Mouse (Mus musculus) ovary, postnatal 10 days (tissue): ENCODE data around the gene Unc119.

Experiments used
- DNase-seq: peaks from one replicate; pipeline ENCODE4 v3.0.0; 2022; ENCODE audit warnings: low spot score

Gene Unc119

GRCm38 (mm10) chr11:78371711-78372110 lies 28.4 kb downstream of the Unc119 start:
- DNase-seq: no peak

GRCm38 (mm10) chr11:78372166-78372565 lies 28.9 kb downstream of the Unc119 start:
- no peak for DNase-seq

DNA sequence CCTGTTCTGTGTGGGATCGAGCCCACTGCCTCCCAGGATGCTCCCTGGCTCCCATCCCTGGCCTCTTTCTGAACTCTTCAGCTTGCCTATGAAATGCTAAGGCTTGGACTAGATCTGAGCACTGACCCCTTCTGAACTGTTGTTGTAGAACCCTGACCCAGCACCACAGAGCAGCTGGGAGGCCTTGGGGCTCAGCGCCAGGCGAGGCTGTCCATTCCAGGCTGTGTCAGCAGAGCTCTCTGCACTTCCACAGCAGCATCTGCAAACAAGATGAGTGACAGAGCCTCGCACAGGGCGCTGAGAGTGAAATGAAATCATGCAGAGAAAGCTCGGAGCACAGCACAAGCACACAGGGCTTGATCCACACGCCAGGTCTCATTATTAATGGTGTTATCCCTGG lies 29.3 kb downstream of the Unc119 start:
- DNase-seq: no peak

GRCm38 (mm10) chr11:78374147-78374546 lies 30.9 kb downstream of the Unc119 start:
- no peak for DNase-seq

DNA sequence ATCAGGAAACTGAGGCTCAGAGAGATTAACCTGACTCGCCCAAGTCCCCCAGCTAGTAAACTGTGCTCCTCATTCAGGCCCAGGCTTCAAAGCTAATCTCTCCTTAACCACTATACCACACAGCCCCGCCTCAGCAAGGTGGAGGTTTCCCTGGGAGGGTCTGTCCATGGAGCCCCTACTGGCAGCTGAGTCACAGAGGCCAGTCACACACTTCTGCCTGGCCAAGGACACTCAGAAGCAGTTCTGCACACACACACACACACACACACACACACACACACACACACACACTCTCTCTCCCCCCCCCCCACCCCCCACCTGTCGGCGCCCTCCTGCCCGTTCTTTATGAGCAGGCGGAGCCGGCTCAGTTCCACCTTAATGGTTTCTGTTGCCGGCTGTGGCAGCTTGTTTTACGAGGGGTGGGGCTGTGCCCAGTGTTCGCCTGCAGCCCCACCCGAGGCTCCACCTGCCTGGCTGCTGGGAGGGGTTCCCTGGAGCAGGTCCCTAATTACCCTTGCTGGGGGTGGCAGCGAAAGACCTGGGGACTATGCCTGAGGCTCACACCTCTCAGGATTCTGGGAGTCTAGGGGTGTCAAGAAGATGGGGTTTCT lies 34.4 kb downstream of the Unc119 start:
- no peak for DNase-seq

- no peak for DNase-seq
These were observed 37.1 kb downstream of the Unc119 start for GRCm38 (mm10) chr11:78380351-78380750.

- DNase-seq: no peak
These were observed 37.7 kb downstream of the Unc119 start for GRCm38 (mm10) chr11:78380996-78381395.

- no peak for DNase-seq
These were observed 39.0 kb downstream of the Unc119 start for GRCm38 (mm10) chr11:78382286-78382685.

- DNase-seq: no peak
These were observed 39.4 kb downstream of the Unc119 start for GRCm38 (mm10) chr11:78382701-78383100.

- DNase-seq: no peak
These were observed 42.5 kb downstream of the Unc119 start for GRCm38 (mm10) chr11:78385776-78386175.

DNA sequence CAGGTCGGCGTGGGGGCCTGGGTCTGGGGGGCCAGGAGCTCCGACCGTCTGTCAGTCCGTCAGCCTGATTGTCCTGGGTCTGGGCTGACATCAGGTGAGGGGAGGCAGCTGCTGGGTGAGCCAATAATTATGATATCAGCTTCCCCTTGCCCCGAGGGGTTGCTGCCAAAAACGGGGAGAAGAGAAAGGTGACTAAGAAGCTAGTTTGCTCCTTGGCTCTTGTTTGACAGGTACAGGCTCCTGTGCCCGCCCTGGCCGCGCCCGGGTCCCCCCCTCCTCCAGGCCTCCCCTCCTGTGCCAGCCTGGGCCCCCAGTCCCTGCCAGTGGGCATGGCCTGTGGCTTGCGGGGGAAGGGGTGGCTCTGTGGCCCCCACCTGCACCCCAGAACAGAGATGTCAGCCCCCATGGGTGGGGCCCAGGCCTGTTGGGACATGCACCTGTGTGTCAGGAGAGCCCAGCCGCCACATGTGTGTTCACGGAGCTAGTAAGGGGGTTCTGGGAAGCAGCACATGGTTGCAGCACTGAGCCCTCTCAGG lies 43.3 kb downstream of the Unc119 start, which contains the start of gene Foxn1:
Foxn1 (minus strand) TSS at position 51 of the 536 bp plus-strand sequence.
- no peak for DNase-seq

GRCm38 (mm10) chr11:78392728-78393127 lies 49.4 kb downstream of the Unc119 start:
- DNase-seq: no peak

GRCm38 (mm10) chr11:78396950-78397349 lies 53.7 kb downstream of the Unc119 start:
- DNase-seq: no peak

DNA sequence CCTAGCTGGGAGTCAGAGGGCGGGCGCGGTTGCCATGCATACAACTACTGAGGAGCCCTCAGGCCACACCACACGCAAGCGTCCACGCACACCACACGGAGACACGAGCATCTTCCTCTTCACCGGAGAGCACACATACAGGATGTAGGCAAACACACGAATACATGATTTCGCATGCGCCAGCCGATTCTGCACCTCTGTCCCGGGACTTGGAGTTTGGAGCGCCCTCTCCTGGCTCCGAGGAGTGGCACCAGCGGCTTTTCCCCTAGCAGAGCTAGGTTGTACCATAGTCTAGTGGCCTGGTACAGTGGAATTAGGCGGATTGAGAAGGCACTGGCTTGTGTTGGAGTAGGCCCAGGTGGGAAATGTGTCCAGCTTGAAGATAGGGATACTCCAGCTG lies 54.1 kb downstream of the Unc119 start:
- peak; percentile 36 for DNase-seq

DNA sequence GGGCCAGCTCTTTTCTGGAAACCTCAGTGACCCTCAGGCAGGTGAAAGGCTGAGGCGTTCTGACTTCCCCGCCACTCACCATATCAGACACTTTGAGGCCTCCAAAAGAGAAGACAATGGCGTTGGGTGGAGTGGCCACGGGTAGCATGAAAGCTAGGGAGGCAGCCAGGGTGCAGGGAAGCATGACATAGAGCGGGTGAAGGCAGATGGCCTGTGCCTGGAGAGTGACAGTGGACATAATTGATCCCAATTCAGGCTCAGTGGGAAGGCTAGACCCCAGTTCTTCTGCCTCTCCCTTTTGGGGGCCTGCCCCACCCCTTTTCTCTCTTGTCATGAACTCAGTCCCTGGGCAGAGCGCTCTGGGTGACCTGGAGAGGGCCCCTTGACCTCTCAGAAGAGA lies 54.9 kb downstream of the Unc119 start:
- no peak for DNase-seq
